8 mouse cellular contexts compared by ENCODE assay signal in genomic region chr16:65629186-65629585, GRCm38 (mm10).
DNase-seq lines count a peak whose midpoint lies in the region; ATAC-seq and TF ChIP-seq lines count a peak whose summit lies in the region.

No protein-coding gene starts in this region.

- H3K36me3 ChIP-seq in CH12.LX (replicated peaks in 1 of 2; ENCODE audit: control insufficient read depth in 1 of 2, insufficient read depth in 1 of 2, low read length in 1 of 2), result no peaks in the 10 kb centered on the region
- no peaks in the 10 kb centered on the region for H3K36me3 ChIP-seq in liver, embryonic 13.5 days
- no peaks in the 10 kb centered on the region for H3K36me3 ChIP-seq in neural tube, embryonic 14.5 days (ENCODE audit: control insufficient read depth, insufficient read depth, low read length)

- in situ Hi-C loops in CH12.LX (cut with MboI; ENCODE audit: low pct_ligation_motif_present, low pct_unique_long_range_greater_than_20kb, low sequenced_read_pairs), result no loop called here

- no peak for TF ChIP-seq POLR2A in CH12.LX (IDR thresholded peaks at IDR 0.05; ENCODE audit: low read depth, low read length)

- no peak for TF ChIP-seq EP300 in CH12.LX (IDR thresholded peaks at IDR 0.05; ENCODE audit: low read length)

- H3K4me1 ChIP-seq in CH12.LX (ENCODE audit: control insufficient read depth in 1 of 2, insufficient read depth in 2 of 2), result peaks cover 3 to 11% of the 10 kb centered on the region in 2 experiments; a peak in 3 of 4 replicates
- no peaks in the 10 kb centered on the region for H3K4me1 ChIP-seq in liver, embryonic 13.5 days (replicated peaks)
- H3K4me1 ChIP-seq in neural tube, embryonic 14.5 days (ENCODE audit: control insufficient read depth, insufficient read depth, low read length), result no peaks in the 10 kb centered on the region

- peak; percentile 84 for TF ChIP-seq RAD21 in CH12.LX (IDR thresholded peaks at IDR 0.05; ENCODE audit: low read depth, low read length)

- no peak overlapping the region for H3K27ac ChIP-seq in CH12.LX (ENCODE audit: insufficient read depth, low read depth)
- H3K27ac ChIP-seq in liver, embryonic 13.5 days, result no peak overlapping the region
- H3K27ac ChIP-seq in neural tube, embryonic 14.5 days (ENCODE audit: low read depth, low read length), result no peak overlapping the region

- peak overlapping the region; percentile 94 for H3K4me2 ChIP-seq in CH12.LX (ENCODE audit: insufficient read depth, low read depth, poor library complexity, severe bottlenecking)
- H3K4me2 ChIP-seq in liver, embryonic 13.5 days, result no peak overlapping the region
- H3K4me2 ChIP-seq in neural tube, embryonic 14.5 days (ENCODE audit: low read depth, low read length), result no peak overlapping the region

- ATAC-seq in liver, embryonic 13.5 days (ENCODE audit: low read depth), result no peak
- ATAC-seq in neural tube, embryonic 14.5 days (ENCODE audit: low read depth), result peak; percentile 72; the same call in 1 of the 2 replicates
- ATAC-seq in erythroid progenitor cell, adult 5-6 weeks (replicated peaks; ENCODE audit: low FRiP score, poor library complexity, severe bottlenecking), result no peak

- H3K4me3 ChIP-seq in CH12.LX (replicated peaks in 1 of 3; ENCODE audit: low read depth in 2 of 3, low read length in 2 of 3, poor library complexity in 1 of 3), result peak overlapping the region in 1 of 3 experiments; percentile 24
- H3K4me3 ChIP-seq in liver, embryonic 13.5 days (replicated peaks), result no peak overlapping the region
- H3K4me3 ChIP-seq in neural tube, embryonic 14.5 days (ENCODE audit: low read depth, low read length), result no peak overlapping the region

- TF ChIP-seq CTCF in CH12.LX (conservative IDR thresholded peaks at IDR 0.05 in 1 of 2, IDR thresholded peaks at IDR 0.05 in 1 of 2; ENCODE audit: low read depth in 2 of 2, low read length in 2 of 2), result peak; percentile 62 to 84

- H3K9me3 ChIP-seq in CH12.LX (replicated peaks; ENCODE audit: low read length), result no peaks in the 10 kb centered on the region
- no peaks in the 10 kb centered on the region for H3K9me3 ChIP-seq in liver, embryonic 13.5 days (replicated peaks)
- no peaks in the 10 kb centered on the region for H3K9me3 ChIP-seq in neural tube, embryonic 14.5 days (ENCODE audit: control insufficient read depth, low read length)

- whole genome bisulfite sequencing in liver, embryonic 13.5 days (ENCODE audit: insufficient replicate concordance), result 10% methylated on average over 10 of the region's 10 CpGs
- 12% methylated on average over 10 of the region's 10 CpGs for WGBS in neural tube, embryonic 14.5 days

- peak overlapping the region; percentile 69 for H3K9ac ChIP-seq in CH12.LX (ENCODE audit: insufficient read depth, low read depth)
- no peak overlapping the region for H3K9ac ChIP-seq in liver, embryonic 13.5 days
- no peak overlapping the region for H3K9ac ChIP-seq in neural tube, embryonic 14.5 days (replicated peaks; ENCODE audit: low read depth, low read length)

- DNase-seq in CH12.LX (ENCODE audit: extremely low read depth), result peak; percentile 92
- peak; percentile 88 for DNase-seq in adipocyte (ENCODE audit: low spot score)
- peak; percentile 57 for DNase-seq in embryo, embryonic 10 days (ENCODE audit: low spot score)
- peak; percentile 25 to 45 for DNase-seq in gastrocnemius, postnatal 4 days (ENCODE audit: low spot score in 2 of 2)
- peak; percentile 70 for DNase-seq in kidney, postnatal 14 days
- peak; percentile 8 for DNase-seq in liver, embryonic 13.5 days

- peaks cover 2% of the 10 kb centered on the region for H3K27me3 ChIP-seq in CH12.LX (replicated peaks)
- no peaks in the 10 kb centered on the region for H3K27me3 ChIP-seq in liver, embryonic 13.5 days
- H3K27me3 ChIP-seq in neural tube, embryonic 14.5 days (ENCODE audit: control insufficient read depth, insufficient read depth, low read length), result no peaks in the 10 kb centered on the region

- dilution Hi-C loops in CH12.LX (cut with MboI; ENCODE audit: extremely low pct_ligation_motif_present, extremely low pct_unique_long_range_greater_than_20kb, low sequenced_read_pairs), result no loop called here

- no peaks in the 10 kb centered on the region for H3K79me2 ChIP-seq in CH12.LX (replicated peaks; ENCODE audit: control insufficient read depth, extremely low read depth, insufficient read depth, poor library complexity, severe bottlenecking)

TF ChIP-seq in CH12.LX, 34 proteins besides CTCF, POLR2A, EP300 and RAD21:
- TF ChIP-seq SMC3 (IDR thresholded peaks at IDR 0.05; ENCODE audit: low read depth, low read length) (peak; percentile 64), MXI1 (IDR thresholded peaks at IDR 0.05; ENCODE audit: low read depth, low read length) (no peak), IRF4 (IDR thresholded peaks at IDR 0.05; ENCODE audit: low read depth, low read length) (peak; percentile 13; the same call in 1 of the 2 replicates), ZNF384 (IDR thresholded peaks at IDR 0.05; ENCODE audit: low read depth, low read length) (peak; percentile 61; the same call in 1 of the 2 replicates), JUND (conservative IDR thresholded peaks at IDR 0.05; ENCODE audit: low read depth, low read length) (0 out of 2 replicates have a peak, but pooled peaks have one; percentile 32)

Comparison
In these comparisons a context has a peak if more than half of its experiments do, and no peak if none do; other contexts are left out.
1. DNase-seq: peak in every context shown above with its lines; median percentile 92 in CH12.LX; 88 in adipocyte; 70 in kidney, postnatal 14 days; 57 in embryo, embryonic 10 days; 35 in gastrocnemius, postnatal 4 days; 8 in liver, embryonic 13.5 days.